Mouse (Mus musculus) kidney, postnatal 10 days (tissue): ENCODE results near the gene Rhoh.

Source experiments
- DNase-seq: peaks from one replicate; pipeline ENCODE4 v3.0.0; 2021; ENCODE audit warnings: mixed read lengths

Rhoh gene

GRCm38 (mm10) chr5:65895764-65896163 is 34.8 kb downstream of the Rhoh start:
- DNase-seq: no peak

- no peak for DNase-seq
Observed at GRCm38 (mm10) chr5:65897731-65898130, 36.7 kb downstream of the Rhoh start.

DNA sequence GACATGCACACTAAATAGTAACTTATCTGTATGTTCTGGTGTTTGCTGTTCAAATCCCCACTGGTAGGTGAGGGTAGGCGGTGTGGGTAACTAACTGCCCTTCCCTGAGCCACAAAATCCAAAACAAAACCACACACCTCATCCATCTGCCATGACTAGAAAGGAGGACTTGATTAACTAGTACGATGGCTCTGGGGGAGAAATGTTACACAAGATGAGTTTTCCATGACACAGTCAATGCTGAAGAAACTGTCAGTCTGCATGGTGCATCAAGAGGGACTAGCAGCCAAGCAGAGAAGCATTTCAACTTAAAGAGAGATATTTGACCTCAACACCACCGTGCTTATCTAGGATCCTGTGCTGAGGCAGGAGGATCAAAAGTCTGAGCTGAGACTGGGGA is 37.7 kb downstream of the Rhoh start:
- no peak for DNase-seq

- no peak for DNase-seq
Observed at GRCm38 (mm10) chr5:65900113-65900512, 39.1 kb downstream of the Rhoh start.

DNA sequence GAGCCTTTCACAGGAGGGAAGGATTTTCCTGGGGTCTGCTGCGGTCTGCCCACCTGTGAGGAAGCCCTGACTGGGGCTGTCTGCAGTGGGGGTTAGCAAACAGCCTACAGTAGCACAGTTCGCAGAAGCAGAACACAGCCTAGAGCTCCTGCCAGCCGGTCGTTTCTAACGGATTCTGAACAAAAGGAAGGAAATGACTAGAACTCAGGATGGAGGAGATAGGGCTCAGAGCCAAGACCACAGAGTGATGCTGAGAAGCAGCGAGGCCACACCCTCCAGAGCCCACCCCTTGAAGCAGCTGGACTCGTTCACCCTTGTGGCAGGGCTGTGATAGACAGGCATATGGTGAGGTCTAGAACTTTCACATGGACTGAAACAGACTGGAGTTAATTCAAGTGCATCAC is 39.9 kb downstream of the Rhoh start:
- DNase-seq: peak; percentile 68

DNA sequence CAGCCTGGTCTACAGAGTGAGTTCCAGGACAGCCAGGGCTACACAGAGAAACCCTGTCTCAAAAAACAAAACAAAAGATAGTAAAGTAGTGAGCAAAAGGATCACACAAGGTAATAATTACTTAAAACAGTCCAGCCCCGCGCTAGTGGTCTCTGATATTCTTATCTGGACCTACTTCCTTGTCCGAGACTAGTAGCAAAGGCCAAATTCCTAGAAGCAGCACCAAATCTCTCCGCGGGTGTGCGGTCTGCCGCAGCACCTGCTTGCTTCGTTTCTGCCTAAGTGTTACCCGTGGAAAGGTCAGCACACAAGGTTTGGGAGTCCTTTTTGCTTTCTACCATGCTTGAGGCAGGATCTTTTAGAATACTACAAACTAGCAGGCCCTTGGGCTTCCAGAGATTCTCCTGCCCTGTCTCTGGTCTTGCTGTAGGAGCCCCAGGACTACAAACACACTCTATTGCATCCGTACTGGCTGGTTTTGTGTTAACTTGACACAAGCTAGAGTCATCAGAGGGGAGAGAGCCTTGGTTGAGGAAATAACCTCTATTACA is 40.9 kb downstream of the Rhoh start:
- DNase-seq: no peak

DNA sequence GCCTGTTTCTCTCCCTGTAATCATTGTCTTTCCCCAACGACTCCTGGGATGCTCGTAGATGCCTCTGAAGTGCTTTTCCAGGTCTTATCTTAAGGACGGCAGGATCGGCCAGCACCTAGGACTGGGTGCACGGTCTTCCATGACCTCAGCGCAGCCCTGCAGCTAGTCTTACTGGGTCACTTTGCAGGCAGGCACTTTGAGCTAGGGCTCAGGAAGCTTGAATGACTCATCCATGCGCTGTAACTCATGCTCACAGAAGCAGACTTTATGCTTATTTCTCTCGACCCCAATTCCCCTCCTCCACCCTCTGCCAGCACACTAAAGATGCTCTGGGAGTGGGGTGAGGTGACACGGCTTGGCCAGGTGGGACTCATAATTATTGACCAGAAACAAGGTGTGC is 41.8 kb downstream of the Rhoh start:
- no peak for DNase-seq

DNA sequence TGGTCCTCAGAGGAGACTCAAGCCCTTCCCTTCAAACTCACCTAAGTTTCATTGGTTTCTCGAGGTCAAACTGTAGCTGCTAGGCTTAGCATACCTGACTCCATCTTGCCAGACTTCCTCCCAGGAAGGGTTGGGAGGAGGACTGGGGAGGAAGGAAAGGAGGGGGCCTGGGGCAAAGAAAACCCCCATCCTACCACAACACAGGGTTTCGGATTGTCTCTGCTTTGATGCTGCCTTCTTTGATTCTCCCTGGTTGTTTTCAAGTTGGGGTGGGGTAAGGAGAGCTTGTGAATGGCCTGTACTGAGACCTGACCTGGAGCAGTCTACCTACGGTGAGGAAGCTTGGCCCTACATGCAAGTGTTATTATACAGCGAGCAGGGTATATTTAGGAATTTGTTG is 43.5 kb downstream of the Rhoh start:
- DNase-seq: no peak

- DNase-seq: no peak
Observed at GRCm38 (mm10) chr5:65908751-65909150, 47.7 kb downstream of the Rhoh start.

GRCm38 (mm10) chr5:65909321-65909720 is 48.3 kb downstream of the Rhoh start:
- no peak for DNase-seq

- no peak for DNase-seq
Observed at GRCm38 (mm10) chr5:65910398-65910797, 49.4 kb downstream of the Rhoh start.

DNA sequence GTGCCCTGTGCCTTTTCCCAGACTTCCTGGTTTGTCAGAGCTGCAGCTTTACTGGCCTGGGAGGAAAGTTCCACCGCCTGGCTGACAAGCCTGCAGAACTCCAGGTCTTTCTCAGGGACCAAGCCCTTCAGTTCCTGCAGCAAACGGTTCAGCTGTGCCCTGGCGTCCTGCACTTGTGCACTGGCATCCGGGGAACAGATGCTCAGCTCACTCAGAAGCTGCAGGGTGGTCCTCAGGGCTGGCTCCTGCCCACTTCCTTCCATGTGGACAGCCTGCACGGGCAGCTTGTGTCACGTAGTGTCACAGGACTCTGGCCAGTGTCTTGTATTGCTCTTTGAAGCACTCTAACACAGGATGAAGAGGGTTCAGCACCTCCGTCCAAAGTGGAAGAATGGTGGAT is 50.7 kb downstream of the Rhoh start:
- no peak for DNase-seq

DNA sequence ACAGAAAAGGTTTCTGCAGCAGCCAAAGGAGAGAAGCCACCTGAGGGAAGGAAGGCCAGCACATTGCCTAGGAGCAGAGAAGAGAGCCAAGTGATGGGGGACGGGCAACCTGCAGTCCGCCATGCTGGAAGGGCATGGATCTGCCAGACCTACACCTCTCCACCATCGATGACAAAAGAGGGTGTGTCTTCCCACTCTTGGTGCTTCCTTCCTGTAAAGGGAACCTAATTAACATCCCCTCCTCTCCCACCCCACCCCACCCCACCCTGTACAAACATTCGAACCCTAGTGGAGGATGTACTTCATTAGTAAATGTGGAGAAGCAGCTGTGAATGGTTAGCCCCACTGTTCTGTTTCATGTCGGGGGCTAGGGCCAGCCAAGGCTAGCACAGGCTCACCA is 51.2 kb downstream of the Rhoh start:
- no peak for DNase-seq

DNA sequence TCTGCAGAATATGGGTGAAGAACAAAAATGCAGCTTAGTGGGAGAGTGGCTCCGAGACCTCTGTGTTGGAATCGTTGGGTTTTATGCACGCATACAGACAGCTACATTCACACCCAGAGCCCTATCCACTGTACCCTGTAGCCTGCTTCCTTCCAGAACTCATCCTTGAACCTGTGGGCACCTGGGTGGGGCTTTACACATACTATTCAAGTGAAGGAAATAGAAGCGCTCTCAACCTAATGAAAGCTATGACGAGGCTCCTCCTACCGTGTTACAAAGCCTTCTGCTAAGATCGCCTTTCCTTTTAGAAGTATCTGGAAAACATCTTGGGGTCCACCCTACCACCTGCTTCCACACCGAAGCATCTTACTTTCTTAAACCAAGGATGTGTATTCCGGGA is 52.1 kb downstream of the Rhoh start:
- no peak for DNase-seq

DNA sequence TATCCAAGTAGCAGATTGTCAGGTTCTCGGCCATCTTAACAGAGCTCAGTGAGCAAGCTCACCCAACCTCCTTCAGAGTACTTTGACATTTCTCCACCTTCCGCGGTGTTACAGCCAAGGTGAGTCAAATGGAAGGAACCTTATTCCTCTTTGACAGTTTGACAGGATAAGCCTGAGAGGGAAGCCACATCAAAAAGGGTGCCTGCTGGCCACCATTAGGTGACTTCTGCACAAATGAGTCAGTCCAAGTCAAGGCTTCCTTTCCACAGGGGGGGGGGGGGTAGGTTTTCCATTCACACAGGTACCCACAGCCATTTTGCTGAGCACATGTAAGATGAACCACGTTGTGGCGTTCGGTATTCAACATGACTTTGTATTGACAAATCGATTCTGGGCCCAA is 53.3 kb downstream of the Rhoh start:
- no peak for DNase-seq

DNA sequence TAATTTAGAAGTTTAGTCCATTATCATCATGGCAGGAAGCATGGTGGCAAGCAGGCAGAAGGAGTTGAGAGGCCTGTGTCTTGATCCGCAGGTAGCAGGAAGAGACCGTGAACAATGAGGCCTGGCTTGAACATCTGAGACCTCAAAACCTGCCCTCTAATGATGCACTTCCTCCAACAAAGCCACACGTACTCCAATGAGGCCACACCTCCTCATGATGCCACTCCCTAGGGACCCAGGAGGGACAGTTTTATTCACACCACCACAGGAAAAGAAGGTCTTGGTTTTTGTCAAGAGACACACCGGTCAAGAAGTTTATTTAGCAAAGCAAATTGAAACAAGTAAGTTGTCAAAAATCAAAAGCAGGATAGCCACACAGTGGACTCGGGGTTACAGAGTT is 55.9 kb downstream of the Rhoh start:
- DNase-seq: no peak

- DNase-seq: no peak
Observed at GRCm38 (mm10) chr5:65918601-65919000, 57.6 kb downstream of the Rhoh start.

DNA sequence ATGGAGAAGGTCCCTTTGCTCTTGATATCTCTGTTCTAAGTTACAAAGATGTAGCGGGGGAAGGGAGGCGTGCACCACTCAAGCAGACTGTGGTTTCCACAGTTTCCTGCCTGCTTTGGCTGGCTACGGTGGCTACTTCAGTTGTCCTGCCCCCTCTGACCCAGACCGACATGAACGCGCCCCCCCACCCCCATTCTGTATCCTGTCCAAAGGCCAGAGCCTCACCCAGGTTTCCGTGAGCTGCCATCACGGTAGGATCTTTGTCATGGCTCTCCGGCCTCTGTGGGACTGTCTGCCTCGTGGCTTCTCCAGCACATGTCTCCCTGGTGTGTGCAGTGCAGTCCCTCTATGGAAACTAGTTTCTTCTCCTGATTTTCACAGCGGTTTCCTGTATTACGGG is 58.3 kb downstream of the Rhoh start:
- peak; percentile 43 for DNase-seq

GRCm38 (mm10) chr5:65919904-65920303 is 58.9 kb downstream of the Rhoh start:
- DNase-seq: no peak

- DNase-seq: no peak
Observed at GRCm38 (mm10) chr5:65920701-65921426, 59.9 kb downstream of the Rhoh start.

DNA sequence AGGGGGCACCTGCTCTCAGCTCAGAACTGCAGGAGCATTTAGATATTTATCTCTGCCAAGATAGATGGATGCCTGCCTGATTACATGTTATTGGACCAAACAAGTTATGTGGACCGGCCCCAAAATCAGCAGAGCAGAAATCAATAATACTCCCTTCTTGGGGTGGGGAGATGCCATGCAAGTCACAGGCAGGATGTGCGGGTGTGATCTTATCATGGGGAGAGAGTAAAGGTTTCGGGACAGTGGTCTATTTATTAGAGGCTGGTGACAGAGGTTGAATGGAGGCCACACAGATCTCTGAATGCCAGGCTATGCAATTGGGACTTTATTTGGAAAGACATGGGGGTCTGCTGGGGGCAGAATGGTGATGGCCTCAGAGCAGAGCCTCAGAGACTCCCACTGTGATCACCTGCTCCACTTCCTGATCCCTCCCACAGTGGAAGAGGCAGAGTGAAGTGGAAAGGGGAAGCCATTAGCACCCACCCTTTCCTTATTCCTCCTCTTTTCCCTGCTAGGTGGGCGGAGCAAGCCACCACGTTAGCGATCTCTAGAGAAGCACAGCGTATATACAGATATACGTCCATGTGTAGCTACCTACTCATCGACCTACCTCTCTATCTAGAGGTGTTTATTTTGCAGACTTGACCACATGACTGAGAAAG is 60.6 kb downstream of the Rhoh start:
- DNase-seq: no peak

GRCm38 (mm10) chr5:65926666-65927065 is 65.7 kb downstream of the Rhoh start:
- no peak for DNase-seq

DNA sequence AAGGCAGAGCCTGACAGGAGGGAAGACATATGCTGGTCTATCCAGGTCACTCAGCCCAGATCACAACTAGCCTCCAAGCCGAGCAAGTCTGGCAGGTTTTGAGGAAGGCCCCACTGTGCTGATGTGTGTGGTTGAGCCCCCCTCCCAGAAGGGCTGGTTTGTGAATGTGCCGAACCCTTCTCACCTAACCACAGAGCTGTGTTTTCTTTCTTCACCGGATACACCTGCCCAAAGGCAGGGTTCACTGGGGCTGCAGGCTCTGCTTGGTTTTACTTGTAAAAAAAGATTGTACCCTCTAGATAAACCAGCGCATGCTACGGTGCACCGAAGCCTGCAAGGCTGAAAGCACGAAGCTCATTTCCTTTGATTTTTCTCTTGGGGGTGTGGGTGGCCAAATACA is 68.1 kb downstream of the Rhoh start:
- no peak for DNase-seq

GRCm38 (mm10) chr5:65930171-65930570 is 69.2 kb downstream of the Rhoh start:
- no peak for DNase-seq

GRCm38 (mm10) chr5:65933258-65933657 is 72.2 kb downstream of the Rhoh start:
- no peak for DNase-seq
